Mouse (Mus musculus): ENCODE measurements at regions not wholly inside any gene's neighbourhood (a gene's known extent, or its start where the extent isn't known, plus 50 kb on each side); places are given as distances from the start of the nearest gene placed in this dataset.

GRCm38 (mm10) chrX:19201383-19201782 lies 279.7 kb downstream of the Tex13c3 start:
- no peak for DNase-seq (ENCODE audit: low read depth, low spot score)

DNA sequence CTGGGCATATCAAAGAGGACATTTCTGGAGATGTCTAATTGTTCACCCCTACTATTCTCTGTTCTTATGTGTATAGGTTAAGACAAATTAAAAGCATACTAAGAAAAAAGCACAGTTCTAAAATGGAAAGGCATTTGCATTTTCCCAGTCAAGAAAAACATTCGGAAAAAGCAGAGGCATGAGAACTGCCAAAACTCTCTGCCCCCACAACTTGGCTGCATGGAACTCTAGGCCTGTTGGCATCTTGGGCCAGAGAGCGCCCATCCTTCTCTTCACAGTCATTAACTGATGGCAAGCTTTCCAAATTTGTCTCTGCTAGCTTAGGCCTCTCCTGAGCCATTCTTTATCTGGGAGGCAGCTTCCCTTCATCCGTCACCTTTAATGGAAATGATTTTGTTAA lies 281.6 kb downstream of the Tex13c3 start:
- DNase-seq (ENCODE audit: low read depth, low spot score) = peak; percentile 51

GRCm38 (mm10) chrX:19168983-19169382 lies 312.1 kb downstream of the Tex13c3 start:
- DNase-seq (ENCODE audit: low read depth, low spot score) = no peak

GRCm38 (mm10) chrX:19168546-19168945 lies 312.6 kb downstream of the Tex13c3 start:
- no peak for DNase-seq (ENCODE audit: low read depth, low spot score)

- DNase-seq (ENCODE audit: low read depth, low spot score) = peak; percentile 85
Observed at GRCm38 (mm10) chrX:19168111-19168510, 313.0 kb downstream of the Tex13c3 start.

DNA sequence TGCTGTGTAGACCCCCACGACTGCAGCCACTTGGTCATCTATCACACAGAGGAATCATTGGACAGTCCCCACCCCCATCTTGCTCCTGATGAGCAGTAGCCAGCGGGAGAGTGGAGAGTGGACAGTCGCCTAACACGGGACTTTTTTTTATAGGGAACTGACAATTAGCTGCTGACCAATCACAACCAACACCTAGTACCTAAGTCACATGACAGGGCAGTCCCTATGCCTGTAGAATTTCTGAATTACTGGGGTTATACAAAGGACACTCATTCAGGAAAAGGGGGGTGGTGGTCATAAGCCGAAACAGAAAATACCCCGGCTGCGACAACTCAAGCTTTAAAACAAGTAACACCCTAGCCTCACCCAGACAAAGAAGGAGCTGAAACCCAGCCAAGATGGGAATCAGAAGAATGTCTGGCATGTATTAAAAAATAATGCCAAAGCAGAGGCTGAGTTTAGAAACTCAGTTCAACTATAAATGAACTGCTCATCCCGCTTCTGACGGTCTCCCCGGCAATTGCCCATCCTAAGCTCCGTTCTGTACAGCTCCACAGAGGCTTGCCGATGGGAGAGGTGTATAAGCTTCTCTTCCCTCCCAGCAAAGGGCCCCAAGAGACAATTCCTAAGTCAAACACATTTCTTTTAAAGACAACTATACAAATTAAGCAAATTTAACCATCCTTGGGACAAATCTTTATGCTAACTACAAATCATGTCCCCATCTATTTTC lies 313.8 kb downstream of the Tex13c3 start:
- peak; percentile 49 for DNase-seq (ENCODE audit: low read depth, low spot score)

- no peak for DNase-seq (ENCODE audit: low read depth, low spot score)
Observed at GRCm38 (mm10) chrX:19165891-19166644, 315.1 kb downstream of the Tex13c3 start.

GRCm38 (mm10) chrX:19164151-19164550 lies 317.0 kb downstream of the Tex13c3 start:
- DNase-seq (ENCODE audit: low read depth, low spot score) = no peak

GRCm38 (mm10) chrX:19162958-19163357 lies 318.2 kb downstream of the Tex13c3 start:
- DNase-seq (ENCODE audit: low read depth, low spot score) = no peak

- no peak for DNase-seq (ENCODE audit: low read depth, low spot score)
Observed at GRCm38 (mm10) chrX:19162351-19162750, 318.8 kb downstream of the Tex13c3 start.

- peak; percentile 9 for DNase-seq (ENCODE audit: low read depth, low spot score)
Observed at GRCm38 (mm10) chrX:19160275-19160930, 320.7 kb downstream of the Tex13c3 start.

DNA sequence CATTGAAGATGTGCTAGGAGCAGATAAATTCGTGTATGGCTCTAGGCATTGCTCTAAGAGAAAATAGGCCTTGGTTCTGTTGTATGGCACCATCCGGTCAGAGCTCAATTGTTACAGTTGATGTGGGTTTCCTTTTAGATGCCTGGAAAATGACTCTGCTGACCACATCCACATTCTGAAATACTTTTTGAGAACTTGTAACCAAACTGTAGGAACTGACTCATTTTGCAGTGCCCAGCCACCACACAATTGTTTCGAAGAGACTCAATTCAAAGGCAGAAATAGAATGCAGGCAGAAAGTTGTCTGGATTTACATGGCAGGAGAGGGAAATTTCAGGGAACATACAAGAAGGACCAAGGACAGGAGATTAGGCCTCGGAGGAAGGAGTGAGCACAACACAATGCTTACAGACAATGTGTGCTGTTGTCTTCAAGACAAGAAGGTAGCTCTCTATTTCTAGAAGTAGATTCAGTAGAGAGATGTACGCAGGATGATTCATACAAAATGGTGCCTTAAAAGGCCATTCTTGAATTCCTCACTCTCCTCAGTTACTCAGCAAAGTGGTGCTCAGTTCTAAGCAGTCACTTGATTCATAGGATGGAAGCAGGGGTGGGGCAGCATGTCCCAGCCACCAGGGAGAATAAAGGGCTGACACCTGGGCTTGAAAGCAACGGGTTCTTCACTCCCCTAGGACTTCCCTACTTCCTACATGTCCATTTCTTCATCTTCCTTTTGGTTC lies 323.5 kb downstream of the Tex13c3 start:
- no peak for DNase-seq (ENCODE audit: low read depth, low spot score)

DNA sequence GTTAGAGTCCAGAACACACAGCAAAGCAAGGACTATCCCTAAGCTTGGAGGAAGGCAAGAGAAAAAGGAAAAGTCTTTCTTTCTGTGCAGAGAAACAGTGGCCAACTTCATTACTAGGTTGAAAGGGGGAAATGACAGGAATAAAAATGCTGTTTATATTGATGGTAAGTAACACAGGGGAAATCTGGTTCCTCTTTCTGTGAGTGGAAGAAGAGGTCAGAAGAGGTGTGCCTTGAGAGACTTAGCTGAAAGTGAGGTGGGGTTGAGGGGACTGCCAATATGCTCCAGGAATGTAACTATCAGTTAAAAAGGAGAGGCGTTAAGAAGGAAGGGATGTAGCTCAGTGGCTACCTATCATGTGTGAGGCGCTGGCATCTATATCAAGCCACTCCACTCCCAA lies 327.5 kb downstream of the Tex13c3 start:
- DNase-seq (ENCODE audit: low read depth, low spot score) = no peak

DNA sequence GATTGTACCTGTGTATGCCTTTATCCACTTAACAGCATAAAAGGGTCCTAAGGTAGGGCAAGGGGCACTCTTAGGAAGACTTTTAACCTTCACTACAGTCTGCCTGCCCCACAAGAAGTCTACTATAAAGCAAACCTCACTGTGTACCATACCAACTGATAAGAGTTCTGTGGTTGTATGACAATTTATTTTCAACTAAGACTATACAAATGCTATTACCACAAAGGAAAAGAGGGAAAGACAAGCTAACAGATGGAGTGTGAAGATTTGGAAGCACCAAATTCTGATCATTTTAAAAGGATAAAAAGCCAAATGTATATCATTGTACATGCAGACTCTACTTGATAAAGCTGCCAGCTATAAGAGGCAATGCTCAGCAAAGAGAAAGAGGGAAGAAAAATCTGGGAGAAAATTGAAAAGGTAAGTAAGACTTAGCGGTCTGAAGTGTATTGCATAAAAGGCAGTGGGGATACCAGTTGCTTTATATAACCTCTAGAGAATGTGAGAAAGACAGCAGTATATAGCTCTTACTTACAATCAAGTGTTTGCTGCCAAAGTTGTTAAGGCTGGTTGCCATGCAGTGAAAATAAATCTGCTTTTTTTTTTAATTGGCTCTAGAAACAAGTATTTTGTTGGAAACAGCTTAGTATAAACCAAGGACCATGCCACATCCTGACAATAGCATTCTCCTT lies 328.8 kb downstream of the Tex13c3 start:
- DNase-seq (ENCODE audit: low read depth, low spot score) = peak; percentile 26

GRCm38 (mm10) chrX:19150606-19151005 lies 330.5 kb downstream of the Tex13c3 start:
- DNase-seq (ENCODE audit: low read depth, low spot score) = no peak

DNA sequence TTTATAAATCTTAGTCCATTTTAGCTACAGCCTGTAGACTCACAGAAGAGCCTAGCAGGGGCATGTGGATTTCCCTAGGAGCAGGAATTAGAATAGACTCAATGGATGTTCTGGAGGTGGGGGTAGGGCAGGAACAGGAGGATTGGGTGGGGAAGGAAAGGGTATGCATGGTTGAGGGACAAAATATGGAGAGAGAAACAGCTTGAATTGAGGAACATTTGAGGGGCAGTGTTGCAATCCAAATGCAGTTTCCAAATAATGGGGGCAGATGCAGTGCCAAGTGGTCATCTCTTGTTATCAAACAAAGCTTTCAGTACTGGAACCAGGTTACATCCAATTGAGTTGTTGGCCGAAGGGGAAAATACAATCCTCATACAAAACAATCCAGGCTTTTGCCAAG lies 332.4 kb downstream of the Tex13c3 start:
- DNase-seq (ENCODE audit: low read depth, low spot score) = no peak

DNA sequence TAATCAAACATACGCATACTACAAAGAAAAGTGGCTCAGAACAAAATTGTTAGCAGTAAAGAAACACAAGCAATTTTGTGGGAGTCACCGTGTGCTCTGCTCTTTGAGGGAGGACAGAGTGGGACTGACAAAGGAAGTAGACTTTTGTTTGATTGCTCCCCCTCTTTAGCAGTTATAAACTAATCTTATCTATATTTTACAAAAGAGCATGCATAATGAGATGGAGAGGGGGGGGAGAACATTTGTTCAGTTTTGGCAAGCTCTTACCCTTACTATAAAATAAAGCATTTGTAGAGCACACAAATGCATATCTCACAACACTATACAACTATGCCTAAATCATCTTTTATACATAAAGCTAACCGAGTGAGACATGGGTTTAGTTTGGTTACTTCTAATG lies 332.9 kb downstream of the Tex13c3 start:
- no peak for DNase-seq (ENCODE audit: low read depth, low spot score)

DNA sequence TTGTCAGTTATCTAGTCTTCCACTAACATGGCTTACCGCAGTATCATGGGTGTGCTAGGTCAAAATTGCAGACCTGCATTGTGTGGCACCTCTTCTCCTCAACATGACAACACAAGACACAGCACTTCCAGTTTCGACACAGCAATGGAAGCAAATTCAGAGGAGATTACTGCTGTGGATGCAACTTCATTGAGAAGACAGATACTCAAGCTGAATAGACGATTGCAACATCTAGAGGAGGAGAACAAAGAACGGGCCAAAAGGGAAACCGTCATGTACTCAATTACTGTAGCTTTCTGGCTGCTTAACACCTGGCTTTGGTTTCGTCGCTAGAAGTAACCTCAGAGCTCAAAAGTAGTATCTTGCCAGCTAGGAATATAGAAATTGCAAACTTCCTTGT lies 368.4 kb downstream of the Tex13c3 start:
- no peak for DNase-seq (ENCODE audit: low read depth, low spot score)

DNA sequence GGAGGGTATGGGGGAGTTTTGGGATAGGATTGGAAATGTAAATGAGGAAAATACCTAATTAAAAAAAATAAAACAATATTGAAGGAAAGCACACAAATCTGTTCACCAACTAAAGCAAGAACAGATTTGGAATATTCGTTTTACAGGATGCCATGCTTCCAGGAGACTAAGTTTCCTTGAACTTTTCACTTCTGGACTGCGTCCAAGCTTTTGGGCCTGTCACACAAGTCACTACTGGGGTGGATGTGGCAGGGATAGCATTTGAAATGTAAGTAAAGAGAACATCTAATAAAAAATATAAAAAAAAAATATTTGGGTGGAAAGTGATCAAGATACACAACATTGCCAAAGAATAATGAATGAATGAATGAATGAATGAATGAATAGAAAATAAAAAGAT lies 378.2 kb downstream of the Tex13c3 start:
- no peak for DNase-seq (ENCODE audit: low read depth, low spot score)

DNA sequence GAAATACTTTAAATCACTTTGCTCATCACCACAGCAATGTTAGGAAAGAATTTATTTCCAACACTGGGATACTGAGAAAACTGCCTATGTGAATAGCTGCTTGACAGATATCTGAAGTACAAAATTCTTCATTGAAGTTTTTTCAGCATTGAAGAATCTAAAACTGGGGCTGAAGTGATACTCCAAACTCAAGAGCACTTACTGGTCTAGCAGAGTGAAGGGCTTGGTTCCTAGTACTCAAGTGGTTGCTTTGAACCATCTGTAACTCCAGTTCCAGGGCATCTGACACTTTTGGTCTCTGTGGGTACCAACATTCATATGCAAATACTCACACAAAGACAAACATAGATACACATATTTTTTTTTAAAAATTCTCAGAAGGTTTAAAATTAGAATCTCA lies 385.2 kb downstream of the Tex13c3 start:
- DNase-seq (ENCODE audit: low read depth, low spot score) = no peak

- DNase-seq (ENCODE audit: low read depth, low spot score) = no peak
Observed at GRCm38 (mm10) chrX:19084435-19084834, 396.7 kb downstream of the Tex13c3 start.
